Mouse (Mus musculus): ENCODE results near the gene Rpl36al.
"Not testable (repeated sequence)": the region's sequence is repeated elsewhere in the genome, so short reads cannot be mapped to it uniquely, and the experiment has no call there.

The Rpl36al gene

DNA sequence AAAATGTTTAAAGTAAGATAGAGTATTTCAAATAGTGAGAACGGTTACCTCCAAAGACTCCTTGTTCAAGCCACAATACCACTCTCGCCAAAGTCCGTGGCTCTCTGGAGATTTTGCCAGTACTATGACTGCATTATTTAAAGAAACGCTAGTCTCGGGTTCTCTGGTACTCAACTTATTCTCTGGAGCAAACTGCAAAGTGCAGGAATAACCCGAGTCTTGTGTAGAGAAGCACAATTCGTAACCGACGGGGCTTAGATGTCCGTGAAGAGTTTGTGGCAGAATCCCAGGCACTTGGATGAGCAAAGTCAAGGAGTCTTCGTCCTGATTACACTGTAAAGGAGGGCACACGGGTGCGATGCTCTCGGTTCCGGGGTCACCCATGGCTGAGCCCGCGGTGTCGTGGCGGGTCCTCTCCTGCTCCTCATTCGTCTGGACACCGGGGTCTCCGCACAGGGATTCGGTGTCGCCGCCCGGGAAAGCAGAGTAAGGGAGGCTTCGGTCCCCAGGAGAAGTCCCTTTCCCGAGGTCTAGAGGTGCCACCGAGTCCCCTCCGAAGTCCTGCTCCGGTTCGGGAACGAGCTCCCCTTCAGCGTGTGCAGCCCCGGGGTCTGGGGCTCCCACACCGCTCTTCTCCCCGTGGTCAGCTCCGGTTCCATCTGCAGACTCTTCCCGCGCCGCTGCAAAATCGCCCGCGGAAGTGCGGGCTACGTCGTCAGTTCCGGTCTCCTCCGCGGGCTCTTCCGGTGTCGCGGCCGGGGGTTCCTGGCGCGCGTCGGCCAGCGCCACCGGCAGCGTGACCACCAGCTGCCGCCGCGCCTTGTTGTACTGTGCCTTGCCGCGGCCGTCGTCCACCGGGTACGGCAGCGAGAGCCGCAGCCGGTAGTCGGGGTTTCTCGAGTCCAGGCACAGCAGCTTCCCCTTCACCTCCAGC, 12.8 kb upstream of the Rpl36al start, which contains the start of gene Gm49383:
TSS of gene Gm49383 (minus strand) at position 661 of the 934 bp plus-strand sequence.
- DNase-seq (ENCODE audit: low spot score in 2 of 2), result peak; percentile 57 to 62

DNA sequence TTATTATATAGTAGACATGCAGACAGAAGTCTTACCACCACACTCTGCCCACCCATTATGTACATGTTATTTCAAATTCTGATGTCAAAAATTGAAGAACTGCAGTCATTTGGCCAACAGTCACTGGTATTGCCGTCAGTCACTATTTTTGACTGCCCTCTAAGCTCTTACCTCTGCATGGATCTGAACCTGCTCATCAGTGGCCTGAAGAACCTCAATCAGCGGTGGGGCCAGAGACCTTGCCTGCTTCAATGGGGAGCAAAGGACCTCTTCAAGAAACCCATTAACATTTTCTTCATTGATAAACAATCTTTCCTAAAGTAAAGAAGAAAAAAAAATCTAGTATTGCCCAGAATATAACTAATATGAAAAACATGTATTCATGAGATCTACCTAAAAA, 8.8 kb upstream of the Rpl36al start:
- DNase-seq (ENCODE audit: low spot score in 2 of 2), result no peak

DNA sequence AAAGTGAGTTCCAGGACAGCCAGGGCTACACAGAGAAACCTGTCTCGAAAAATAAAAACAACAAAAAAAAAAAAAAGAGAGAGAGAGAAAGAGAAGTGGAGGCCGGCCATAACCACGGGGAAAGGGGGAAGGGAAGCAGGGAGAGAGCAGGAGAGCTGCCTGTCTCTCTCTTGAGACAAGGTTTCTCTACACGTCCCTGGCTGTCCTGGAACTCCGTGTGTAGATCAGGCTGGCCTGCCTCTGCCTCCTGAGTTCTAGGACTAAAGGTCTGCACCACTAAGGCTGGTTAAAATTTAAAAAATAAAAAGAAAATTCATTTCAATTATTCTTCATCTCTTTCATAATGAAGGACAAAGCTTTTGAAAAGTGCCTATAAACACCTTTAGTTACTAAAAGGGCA, 7.5 kb upstream of the Rpl36al start:
- DNase-seq (ENCODE audit: low spot score in 2 of 2), result no peak

DNA sequence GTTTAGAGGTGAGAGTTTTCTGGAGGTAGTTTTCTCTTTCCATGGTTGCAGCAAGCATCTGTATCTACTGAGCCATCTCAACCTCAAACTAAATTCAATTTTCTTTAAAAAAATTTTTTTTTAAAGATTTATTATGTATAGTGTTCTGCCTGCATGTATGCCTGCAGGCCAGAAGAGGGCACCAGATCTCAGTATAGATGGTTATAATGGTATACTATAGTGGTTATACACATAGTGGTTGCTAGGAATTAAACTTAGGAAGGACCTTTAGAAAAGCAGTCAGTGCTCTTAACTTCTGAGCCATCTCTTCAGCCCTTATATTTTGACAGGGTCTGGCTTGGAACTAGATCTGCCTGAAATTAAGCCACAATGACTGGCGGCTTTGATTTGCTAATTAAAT, 6.6 kb upstream of the Rpl36al start:
- no peak for DNase-seq (ENCODE audit: low spot score in 2 of 2)

DNA sequence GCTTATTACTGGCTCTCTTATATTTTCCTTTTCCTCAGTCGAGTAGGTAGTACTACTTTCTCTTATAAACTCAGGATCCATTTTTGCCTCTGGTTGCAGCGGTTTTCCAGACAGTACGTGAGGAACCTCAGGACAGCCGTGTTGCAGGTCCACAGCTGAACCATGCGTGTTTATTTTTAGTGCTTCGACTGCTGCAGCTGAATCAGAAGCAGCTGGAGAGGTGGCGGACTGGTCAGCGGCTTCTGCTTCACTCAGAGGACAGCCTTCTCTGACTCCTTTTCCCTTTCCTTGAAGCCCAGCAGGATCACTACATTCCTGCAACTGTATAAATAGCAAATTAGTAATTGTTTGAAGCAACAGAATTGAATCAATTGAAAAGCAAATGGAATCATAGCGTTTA, 6.2 kb upstream of the Rpl36al start:
- DNase-seq (ENCODE audit: low spot score in 2 of 2), result no peak

DNA sequence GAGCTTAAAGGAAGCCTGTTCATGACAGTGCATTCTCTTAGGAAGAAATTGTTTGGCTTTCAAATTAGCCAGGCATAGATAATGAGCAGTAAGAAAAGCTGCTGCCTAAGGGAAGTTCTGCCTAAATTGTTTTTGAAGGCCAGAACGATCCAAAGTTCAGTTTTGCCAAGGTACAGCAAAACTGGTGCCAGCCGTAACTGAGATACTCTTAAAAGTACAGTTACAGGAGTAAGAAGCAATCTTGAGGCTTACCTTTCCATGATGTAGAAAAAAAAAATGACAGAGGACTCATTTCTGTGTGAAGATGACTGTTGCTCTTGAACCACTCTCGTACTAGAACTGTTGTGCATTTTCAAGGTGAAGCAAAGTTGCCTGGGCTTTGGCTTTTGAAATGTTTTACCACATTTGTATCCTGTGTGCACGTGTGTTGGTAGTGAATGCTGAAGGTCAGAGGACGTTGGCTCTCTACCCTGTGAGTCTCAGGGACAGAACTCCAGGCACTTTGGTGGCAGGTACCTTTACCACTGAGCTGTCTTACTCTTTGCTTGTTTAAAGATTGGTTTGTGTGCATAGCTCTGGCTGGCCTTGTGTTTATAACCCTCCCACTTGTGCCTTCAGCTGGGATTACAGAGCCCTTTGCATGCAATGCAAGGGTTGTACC, 3.1 kb upstream of the Rpl36al start:
- no peak for DNase-seq (ENCODE audit: low spot score in 2 of 2)

DNA sequence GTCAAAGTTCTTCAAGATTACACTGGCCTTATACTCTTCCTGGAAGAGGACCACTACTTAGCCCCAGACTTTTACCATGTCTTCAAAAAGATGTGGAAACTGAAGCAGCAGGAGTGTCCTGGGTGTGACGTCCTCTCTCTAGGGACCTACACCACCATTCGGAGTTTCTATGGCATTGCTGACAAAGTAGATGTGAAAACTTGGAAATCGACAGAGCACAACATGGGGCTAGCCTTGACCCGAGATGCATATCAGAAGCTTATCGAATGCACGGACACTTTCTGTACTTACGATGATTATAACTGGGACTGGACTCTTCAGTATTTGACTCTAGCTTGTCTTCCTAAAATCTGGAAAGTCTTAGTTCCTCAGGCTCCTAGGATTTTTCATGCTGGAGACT, 1.5 kb upstream of the Rpl36al start:
- DNase-seq (ENCODE audit: low spot score in 2 of 2), result no peak

DNA sequence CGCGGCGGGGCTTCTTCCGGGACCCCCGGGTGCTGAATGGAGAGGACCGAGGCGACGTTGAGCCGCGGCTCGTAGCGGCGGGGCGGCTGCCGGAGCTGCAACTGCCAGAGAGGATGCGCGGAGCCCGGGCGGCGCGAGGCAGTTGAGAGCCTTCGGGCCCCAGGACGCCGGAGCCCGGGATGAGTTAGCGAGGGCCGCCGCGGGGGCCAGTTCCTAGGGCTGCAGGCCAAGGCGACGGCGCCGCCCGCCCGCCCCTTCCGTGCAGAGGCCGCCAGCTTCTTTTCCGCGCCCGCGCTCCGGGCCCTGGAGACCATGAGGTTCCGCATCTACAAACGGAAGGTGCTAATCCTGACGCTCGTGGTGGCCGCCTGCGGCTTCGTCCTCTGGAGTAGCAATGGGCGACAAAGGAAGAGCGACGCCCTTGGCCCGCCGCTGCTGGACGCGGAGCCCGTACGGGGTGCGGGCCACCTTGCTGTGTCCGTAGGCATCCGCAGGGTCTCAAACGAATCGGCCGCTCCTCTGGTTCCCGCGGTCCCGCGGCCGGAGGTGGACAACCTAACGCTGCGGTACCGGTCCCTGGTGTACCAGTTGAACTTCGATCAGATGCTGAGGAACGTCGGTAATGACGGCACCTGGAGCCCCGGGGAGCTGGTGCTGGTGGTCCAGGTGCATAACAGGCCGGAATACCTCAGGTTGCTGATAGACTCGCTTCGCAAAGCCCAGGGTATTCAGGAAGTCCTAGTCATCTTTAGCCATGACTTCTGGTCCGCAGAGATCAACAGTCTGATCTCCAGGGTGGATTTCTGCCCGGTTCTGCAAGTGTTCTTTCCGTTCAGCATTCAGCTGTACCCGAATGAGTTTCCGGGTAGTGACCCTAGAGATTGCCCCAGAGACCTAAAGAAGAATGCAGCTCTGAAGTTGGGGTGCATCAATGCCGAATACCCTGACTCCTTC, 736 bp upstream of the Rpl36al start:
- DNase-seq (ENCODE audit: low spot score in 2 of 2), result peak; percentile 42 to 55

DNA sequence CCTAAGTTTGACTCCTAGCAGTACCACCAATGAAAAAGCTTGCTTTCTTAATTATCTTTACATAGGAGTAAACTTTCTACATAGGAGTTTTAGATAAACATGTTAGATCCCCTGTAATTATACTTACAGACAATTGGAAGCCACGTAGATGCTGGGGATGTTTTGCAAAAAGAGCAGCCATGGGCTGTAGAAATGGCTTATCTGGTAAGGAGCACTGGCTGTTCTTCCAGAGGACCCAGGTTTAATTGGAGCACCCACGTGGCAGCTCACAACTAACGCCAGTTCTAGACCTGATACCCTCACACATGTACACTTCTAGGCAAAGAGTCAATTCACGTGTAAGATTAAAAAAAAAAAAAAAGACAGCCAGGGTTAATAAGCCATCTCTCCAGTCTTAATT, 2.1 kb downstream of the Rpl36al start:
- DNase-seq (ENCODE audit: low spot score in 2 of 2), result no peak

DNA sequence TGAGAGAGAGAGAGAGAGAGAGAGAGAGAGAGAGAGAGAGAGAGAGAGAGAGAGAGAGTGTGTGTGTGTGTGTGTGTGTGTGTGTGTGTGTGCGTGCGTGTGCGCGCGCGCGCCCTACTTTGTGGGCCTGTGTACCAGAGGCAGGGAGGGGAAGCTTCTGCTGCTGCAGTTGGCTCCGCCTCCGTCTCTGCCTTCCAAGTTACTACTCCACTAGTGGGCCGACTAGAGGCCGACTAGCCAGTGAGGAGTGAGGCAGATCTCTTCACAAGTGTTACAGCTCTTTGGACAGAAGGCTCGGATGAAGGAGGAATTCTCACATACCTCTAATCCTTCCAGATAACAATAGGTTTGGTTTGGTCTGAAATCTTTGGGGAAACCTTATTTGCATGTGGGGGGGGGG, 4.5 kb downstream of the Rpl36al start:
- DNase-seq (ENCODE audit: low spot score in 2 of 2), result no peak

DNA sequence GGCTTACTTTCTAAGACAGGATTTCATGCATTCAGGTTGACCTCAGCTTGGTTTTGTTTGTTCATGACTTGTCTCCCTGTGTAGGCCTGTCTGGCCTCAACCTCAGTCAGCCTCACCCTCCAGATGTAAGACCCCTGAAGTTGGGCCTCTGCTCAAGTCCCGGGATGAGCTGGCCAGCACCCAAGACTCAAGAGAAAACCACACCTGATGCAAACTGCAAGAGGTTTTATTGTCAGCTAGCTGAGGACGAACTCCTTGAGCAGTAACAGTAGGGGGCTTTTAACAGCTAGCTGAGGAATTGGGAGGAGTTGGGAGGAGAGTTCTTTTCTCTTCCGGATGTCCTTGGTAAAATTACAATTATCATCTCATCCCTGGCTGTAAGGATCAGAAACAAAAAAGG, 6.4 kb downstream of the Rpl36al start:
- DNase-seq (ENCODE audit: low spot score in 2 of 2), result no peak

DNA sequence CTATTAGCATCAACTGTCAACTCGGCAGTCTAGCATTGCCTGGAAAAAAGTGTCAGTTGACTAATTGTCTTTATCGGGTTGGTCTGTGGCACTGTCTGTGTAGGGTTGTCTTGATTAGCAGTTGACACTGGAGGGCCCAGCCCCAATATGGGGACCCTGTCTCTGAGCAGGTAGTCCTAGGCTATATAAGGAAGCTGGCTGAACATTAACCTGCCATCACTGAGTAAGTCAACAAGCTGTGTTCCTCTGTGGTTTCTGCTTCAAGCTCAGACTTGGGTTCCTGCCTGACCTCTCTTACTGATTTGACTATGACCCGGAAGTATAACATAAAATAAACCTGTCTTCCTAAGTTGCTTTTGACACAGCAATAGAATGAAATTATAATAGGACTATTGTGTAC, 7.9 kb downstream of the Rpl36al start:
- DNase-seq (ENCODE audit: low spot score in 2 of 2), result no peak

DNA sequence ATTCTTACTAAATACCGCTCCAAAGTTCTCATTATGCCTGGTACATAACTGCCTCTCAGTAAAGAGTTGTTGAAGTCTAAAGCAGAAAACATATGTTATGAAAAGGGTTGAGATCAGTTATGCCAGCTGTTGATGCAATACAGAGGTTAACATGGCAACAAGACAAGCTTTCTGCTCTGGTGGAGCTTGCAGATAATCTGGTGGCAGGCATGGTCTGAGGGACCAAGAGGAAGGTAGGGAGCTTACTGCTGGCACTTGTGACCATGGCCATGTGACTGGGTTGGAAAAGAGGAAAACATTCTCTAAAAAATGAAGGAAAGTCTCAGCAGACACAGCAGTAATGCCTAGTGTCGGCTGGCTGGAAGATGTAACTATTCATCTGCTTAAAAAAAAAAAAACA, 12.6 kb downstream of the Rpl36al start:
- no peak for DNase-seq (ENCODE audit: low spot score in 2 of 2)

DNA sequence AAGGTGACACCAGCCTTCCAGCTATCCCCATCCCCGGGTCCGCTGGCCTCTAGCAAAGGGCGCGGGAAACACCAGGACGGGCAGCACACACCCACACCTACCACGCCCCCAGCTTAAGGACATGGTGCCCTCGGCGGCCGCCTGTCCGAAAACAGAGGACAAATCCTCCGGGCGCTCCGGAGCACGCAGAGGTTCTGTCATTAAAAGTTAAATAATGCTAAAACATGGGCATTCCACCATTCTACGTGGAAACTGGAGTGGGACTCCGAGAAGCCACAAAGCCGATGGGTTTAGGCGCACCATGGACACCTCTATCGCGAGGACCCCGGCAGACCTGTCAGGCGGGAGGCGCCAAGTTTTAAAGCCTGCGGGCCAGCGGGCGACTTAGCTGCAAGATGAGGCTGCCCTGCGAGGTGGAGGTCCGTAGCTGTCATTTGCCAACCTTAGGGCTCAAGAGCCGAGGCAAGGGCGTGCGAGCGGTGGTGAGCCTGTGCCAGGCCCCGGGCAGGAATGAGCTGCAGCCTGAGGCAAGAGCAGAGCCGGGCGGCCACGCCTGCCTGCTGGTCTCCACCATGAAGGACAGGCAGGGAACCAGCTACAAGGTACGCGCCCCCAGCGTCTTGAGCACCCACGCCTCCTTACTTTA, 15.3 kb downstream of the Rpl36al start, which contains the start of gene Lrr1:
TSS of gene Lrr1 (plus strand) at position 354 of the 646 bp plus-strand sequence.
- DNase-seq (ENCODE audit: low spot score in 2 of 2), result peak; percentile 64 to 79

DNA sequence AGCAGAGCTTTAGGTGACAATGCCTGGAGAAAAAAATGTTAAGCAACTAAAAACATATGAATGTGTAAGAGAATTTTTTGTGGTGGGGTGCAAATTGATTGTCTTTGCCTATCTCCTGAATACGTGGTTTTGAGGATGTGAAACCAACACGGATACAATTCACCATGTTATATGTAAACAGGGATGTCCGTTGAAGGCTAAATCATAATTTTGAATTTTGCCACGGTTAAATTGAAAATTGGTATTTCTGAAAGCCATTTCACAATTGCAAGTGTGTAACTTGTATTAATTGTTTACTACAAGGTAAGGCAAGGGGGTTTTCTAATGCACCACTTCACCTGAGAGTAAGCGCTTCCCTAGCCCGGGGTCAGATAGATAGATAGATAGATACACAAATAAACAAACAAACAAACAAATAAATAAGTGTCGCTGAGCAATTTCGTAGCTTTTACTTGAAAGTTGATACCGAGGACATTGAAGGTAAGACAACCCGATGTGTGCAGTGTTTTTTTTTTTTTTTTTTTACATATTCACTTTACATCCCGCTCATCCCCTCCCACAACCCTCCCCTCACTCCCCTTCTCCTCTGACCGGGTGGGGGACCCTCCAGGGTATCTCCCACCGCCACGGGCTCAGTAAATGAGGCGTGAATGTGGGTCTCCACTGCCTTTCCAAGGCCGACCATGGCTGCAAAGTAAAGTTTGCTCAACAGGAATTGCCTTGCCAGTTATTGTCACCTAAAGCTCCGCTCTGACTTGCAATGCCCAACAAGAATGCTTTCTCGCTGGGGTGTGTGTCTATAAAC, 16.0 kb downstream of the Rpl36al start:
- DNase-seq (ENCODE audit: low spot score in 2 of 2), result no peak

DNA sequence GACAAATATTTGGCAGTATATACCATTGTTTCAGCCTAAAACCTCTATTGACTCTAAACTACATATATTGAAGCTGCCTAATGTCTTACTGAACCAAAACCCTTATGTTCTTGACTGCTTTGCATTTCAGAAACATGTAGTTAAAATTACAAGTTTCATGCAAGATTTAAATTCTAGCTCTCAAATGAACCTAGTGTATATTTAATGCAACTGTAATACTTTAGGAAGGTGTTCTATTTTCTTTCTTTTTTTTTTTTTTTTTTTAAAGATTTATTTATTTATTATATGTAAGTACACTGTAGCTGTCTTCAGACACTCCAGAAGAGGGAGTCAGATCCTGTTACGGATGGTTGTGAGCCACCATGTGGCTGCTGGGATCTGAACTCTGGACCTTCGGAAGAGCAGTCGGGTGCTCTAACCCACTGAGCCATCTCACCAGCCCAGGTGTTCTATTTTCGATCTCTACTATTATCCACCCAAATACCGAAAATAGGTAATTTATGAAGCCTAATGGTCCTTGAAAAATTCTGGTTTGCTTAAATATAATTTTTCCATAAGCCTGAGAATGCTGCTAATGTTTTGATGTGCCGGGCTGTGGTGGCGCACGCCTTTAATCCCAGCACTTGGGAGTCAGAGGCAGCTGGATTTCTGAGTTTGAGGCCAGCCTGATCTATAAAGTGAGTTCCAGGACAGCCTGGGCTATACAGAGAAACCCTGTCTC, 16.9 kb downstream of the Rpl36al start:
- not testable (repeated sequence) for DNase-seq (ENCODE audit: low spot score in 2 of 2)

DNA sequence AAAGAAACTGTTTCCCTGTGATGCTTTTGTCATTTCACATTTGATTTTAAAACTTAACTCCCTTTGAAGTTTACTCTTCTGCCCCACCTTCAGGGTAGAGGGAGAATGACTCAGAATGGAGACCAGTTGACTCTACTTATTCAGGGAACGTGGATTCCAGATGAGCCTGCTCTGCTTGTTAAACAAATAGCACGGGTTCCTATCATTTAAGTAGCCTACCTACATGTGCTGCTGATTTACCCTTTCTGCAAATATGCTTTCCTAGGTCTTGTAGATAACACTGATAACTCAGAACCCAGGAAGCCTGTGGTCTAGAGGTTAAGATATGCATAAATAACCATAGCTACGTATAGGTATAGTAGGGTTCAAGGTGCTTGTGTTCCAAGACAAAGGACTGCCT, 19.0 kb downstream of the Rpl36al start:
- DNase-seq (ENCODE audit: low spot score in 2 of 2), result no peak

DNA sequence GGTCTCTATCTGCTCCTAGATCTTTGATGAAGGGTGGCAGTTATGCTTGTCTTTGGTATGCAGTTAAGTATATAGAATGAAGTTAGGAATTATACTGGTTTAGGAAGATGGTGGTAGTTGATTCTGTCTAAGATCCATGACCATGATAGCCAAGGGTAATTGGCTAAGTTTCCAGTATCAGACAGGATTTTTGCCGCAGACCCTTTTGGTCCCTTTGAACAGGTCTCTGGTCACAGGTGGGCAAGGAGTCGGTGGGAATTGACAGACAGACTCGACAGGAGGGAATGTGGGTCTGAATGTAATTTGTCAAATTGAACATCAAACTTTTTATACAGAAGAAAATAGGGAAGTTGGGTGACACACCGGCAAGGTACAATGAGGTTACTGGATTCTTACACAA, 20.3 kb downstream of the Rpl36al start:
- not testable (repeated sequence) for DNase-seq (ENCODE audit: low spot score in 2 of 2)

DNA sequence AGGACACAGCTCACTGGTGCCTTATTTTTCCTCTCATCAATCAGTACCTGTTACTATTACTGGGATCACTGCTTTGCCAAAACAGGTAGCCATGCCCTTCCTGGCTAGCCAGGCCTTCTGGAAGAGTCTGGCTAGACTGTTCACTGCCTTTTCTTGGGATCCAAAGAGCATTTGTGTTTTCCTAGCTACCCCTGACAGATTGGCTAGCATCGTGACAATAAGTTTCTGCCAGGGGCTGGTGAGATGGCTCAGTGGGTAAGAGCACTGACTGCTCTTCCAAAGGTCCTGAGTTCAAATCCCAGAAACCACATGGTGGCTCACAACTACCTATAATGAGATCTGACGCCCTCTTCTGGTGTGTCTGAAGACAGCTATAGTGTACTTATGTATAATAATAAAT, 23.2 kb downstream of the Rpl36al start:
- DNase-seq (ENCODE audit: low spot score in 2 of 2), result not testable (repeated sequence)

DNA sequence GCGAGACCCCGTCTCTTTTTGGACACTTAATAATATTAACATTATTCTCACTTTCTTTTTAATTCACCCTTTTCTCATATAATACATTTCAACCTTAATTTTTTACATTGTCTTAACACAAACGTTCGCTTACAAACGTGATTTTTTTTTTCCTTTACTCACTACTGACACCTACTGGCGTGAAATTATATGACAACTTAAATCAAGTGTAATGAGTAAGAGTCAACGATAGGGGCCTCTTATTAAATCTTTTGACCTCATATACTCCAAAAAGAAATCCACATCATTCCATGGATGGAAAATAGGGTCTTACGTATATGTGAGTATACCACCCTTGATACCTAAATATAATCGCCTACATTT, 24.3 kb downstream of the Rpl36al start:
- DNase-seq (ENCODE audit: low spot score in 2 of 2), result no peak

Measured in right cerebral cortex, postnatal 36 days (tissue).